Mouse (Mus musculus) layer of hippocampus, postnatal 36 days (tissue): ENCODE measurements at regions not wholly inside any gene's neighbourhood (a gene's known extent, or its start where the extent isn't known, plus 50 kb on each side); places are given as distances from the start of the nearest gene placed in this dataset.

ENCODE experiments used
- DNase-seq, 2 experiments: peaks; one replicate each; pipeline ENCODE4 v3.0.0; 2022

- DNase-seq, result no peak
Observed at GRCm38 (mm10) chr17:15192840-15193239, 151.5 kb upstream of the Gm3448 start.

GRCm38 (mm10) chr17:15185217-15185616 lies 143.9 kb upstream of the Gm3448 start:
- no peak for DNase-seq

DNA sequence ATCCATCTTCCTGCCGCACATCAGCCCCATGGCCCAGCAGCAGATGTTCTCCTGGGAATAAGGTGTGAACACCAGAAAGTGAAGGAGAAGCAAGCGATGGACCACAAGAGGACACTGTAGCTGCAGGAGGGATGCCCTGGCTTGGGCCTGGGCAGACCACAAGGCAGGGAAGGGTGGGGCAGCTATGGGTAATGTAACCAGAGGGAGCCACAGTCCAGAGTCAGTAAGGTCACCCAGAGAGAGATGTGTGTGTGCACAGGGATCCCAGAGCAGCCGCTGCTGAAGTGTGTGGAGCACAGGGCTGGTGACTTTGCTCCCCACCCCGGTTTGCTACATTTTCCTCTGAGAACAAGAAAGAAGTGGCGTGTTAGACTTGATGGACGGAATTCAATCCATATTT lies 142.5 kb upstream of the Gm3448 start:
- DNase-seq, result no peak

DNA sequence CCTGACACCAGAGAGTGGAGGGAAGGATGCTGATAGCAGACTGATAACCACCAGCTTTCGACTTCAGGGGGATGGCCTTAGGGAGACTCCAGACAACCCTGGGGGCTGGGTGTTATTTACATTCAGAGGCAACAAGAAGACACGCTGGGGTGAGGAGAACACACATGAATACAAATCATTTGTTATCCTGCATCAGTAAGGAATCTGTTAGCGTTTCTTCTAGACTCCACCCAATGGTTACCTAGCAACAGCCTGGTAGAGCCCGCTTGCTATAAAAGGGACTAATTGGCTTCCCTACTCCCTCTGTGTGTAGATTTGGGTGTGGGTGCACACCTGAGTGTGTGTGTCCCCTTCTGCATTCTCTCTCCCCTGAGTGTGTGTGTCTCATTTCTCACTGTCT lies 140.8 kb upstream of the Gm3448 start:
- no peak for DNase-seq

DNA sequence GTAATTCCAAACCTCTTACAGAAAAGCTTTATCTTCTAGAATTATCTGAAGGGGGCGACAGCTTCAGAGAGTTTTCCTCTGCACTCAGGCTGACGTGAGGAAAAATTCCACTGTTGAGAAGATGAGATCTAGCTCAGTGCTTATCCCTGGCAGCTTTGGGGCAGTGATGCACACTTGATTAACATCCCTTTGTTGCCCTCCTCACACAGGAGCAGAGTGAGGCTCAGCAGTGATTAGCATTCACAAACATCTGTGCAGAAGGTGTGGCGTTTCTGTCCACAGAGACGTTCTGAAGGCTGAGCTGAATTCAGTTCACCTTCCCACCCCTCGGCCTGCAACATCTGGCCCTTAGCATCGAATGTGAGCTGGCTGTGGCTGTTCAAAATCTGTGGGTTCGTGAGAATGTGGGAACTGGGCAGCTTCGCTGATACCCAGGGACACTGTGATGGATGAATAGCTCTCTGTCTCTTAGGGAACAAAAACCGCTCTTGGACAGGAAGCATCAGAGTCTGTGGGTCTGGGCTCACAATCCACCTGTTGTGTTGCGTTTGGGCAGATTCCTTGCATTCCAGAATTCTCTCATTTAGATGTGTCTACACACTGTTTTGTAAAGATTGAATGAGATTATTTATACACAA lies 139.0 kb upstream of the Gm3448 start:
- no peak for DNase-seq

- no peak for DNase-seq
Observed at GRCm38 (mm10) chr17:15179411-15179951, 138.1 kb upstream of the Gm3448 start.

DNA sequence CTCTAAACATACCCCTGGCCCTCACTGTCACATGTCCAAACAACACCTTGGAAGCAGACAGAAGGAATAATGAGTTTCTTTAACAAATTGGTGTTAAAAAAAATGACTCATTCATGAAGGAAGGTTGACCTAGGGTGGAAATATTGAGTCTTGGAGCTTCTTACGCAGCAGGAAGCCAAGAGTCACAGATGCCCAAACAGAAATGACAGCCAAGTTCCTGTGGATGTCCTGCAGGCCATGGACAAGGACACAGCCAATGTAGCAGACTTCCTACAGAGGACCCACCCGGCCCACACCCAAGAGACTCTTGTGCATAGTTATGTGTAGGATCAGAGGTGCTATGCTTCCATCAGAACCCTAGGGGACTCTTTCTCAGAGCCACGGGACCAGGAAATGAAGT lies 136.1 kb upstream of the Gm3448 start:
- DNase-seq, result no peak

DNA sequence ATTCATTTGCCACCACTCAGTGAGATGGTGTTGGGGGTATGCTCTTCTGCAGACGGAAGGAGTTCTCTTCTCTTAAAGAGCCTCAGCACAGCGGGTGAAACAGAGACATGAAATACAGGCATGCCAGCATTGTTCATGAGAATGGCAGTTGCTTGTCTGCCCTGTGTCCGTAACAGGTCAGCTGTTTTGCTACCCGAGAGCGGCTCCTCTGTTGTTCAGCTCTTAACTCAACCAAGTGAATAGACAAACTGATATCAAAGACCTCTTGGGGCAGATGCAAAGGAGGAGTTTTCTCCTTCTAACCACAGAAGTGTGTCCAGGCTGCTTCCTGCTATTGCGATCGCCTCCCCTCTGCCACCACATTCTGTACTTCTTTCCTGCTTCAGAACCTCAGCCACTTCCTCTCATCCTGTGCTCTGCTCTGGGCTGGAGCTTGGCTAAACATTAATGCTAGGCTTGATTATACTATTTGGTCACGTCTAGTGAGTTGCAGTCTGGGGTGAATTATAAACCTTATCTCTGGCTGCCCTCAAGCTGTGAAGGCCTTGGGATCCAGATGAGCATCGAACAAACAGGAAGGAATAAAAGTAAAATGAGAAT lies 133.1 kb upstream of the Gm3448 start:
- DNase-seq, result no peak

DNA sequence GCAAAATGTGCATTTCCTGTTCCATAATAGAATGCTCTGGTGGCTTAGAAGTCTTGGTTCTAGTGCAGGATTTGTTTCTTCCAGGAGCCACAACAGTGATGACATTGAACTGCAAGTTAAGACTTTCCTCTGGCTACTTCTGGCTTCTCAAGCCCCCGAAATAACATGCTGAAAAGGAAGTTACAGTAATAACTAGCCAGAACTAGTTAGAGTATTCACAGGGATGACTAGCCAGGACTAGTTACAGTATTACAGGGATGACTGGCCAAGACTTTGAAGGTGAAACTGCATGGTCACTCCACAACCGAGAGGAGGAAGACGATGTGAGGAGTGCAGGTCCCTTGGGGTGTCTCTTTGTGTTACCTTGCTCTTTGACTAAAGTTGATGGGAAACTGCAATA lies 126.6 kb upstream of the Gm3448 start:
- no peak for DNase-seq

GRCm38 (mm10) chr17:15157693-15158333 lies 116.5 kb upstream of the Gm3448 start:
- no peak for DNase-seq

DNA sequence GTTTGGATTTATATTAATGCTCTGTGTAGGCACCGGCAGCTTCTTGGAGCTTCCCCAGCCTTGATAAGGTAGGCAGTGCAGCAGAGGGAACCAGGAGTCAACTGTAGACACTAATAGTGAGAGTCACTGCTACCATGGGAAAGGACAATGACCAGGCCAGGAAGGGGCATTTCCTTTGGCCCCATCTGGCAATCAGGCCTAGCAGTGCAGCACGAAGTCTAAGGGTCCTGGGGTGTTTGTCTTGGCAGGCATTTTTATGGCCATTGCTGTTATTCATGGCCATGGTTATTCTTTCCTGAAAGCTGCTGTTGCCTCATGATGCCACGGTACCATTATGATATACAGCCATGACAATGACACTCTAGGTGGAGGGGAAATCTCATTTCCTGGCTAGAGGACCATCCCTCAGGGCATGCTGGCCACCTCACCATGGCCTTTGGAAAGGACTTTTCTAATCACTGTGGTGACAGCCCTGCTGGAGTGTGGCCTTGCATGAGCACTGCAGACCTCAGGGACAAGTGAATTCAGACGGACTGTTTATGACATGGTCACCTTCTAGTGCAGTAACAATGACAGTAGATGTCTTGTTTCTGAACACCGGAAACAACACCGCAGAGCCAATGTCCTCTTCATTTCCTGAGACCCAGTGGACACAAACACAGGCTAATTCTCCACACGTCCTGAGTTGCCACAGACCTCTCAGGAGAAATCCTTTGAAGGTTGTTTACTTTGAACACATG lies 111.8 kb upstream of the Gm3448 start:
- DNase-seq, result no peak

DNA sequence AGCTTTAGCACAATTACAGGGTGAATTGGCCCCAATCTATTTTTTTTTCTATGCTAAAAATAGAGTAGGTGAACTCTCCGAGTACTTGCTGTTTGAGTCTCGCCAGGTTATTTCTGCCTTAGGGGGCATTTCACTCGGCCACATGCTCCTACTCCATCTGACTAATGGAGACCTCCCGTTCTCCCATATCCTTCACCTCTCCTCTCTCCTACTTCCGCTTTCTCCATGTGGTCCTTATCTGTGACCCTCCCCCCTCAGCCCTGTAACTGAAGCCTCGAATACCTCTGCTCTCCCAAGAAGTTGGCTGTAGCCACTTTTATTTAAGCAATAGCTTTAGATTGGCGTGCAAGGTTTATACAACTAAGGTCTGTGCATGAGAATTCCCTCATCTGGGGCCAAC lies 111.1 kb upstream of the Gm3448 start:
- no peak for DNase-seq

GRCm38 (mm10) chr17:15151695-15152094 lies 110.4 kb upstream of the Gm3448 start:
- DNase-seq, result no peak

- no peak for DNase-seq
Observed at GRCm38 (mm10) chr17:15146607-15147006, 105.3 kb upstream of the Gm3448 start.

DNA sequence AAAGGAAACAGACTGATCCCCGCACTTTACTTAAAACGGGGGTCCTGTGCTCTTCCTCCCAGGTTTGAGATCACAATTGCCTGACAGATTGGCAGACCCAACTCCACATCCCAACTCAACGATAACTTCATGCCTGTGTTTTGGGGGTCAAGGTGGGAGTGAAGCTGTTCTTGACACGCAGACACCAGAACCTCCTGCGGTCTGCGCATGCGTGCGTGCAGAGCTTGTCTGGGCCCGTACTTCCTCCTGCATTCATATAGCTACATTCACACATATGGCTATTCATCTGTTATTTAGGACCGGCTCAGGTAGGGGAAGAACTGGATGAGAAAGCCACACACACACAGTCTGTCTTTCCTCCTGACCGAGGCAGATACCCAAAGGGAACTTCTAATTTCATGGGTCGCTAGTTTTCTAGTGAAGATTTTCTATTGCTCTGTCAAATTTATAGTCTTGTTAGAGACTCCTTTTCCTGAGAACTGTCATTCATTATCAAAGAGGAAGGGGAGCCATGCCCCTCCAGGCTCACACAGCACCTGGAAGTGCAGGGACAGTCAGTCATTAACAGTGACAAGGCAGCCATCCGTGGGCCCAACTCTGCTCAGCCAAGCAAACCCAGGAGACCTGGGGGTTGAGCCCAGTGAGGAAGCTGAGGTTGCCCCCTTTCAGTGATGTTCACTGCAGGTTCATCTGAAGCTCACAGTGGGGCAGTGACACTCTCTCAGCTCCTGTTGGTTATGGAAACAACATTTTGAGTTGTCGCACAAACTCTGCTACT lies 104.0 kb upstream of the Gm3448 start:
- no peak for DNase-seq

DNA sequence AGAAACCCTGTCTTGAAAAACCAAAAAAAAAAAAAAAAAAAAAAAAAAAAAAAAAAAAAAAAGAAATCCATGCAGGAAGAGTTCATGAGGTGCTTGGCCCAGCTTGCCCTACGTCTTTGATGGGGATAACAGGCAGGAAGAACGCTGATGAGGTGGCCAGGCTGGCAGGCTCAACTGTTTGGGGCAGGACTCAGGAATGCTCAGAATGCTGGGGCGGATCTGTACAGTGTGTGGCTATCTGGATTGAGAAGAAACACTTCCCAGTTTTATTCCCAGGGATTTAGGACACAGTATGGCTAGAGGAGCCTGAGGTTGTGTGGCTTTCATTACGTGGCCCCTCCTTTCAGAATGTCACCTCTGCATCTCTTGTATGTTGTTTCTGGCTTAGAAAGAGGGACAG lies 99.1 kb upstream of the Gm3448 start:
- DNase-seq, result no peak
